Mouse (Mus musculus) cortical plate, adult 2 months (tissue): ENCODE results near the gene Krt28.

Experiments
- CTCF ChIP-seq: fragments of 200-500 bp; IDR thresholded peaks from 2 replicates; pipeline ENCODE4 v1.5.1; 2011; ENCODE audit warnings: mild to moderate bottlenecking, control low read depth, low read length; ENCODE audit not compliant: insufficient read depth; ENCODE audit errors: extremely low read depth
- POLR2A ChIP-seq: fragments of 200-500 bp; IDR thresholded peaks from 2 replicates; pipeline ENCODE4 v1.6.1; 2011; ENCODE audit warnings: mild to moderate bottlenecking, low read length, control low read depth; ENCODE audit not compliant: insufficient read depth; ENCODE audit errors: extremely low read depth

GRCm38 (mm10) chr11:99399956-99400549 is 25.4 kb upstream of the Krt28 start:
- TF ChIP-seq CTCF (no peak), POLR2A (no peak)
